In the genomic region with DNA sequence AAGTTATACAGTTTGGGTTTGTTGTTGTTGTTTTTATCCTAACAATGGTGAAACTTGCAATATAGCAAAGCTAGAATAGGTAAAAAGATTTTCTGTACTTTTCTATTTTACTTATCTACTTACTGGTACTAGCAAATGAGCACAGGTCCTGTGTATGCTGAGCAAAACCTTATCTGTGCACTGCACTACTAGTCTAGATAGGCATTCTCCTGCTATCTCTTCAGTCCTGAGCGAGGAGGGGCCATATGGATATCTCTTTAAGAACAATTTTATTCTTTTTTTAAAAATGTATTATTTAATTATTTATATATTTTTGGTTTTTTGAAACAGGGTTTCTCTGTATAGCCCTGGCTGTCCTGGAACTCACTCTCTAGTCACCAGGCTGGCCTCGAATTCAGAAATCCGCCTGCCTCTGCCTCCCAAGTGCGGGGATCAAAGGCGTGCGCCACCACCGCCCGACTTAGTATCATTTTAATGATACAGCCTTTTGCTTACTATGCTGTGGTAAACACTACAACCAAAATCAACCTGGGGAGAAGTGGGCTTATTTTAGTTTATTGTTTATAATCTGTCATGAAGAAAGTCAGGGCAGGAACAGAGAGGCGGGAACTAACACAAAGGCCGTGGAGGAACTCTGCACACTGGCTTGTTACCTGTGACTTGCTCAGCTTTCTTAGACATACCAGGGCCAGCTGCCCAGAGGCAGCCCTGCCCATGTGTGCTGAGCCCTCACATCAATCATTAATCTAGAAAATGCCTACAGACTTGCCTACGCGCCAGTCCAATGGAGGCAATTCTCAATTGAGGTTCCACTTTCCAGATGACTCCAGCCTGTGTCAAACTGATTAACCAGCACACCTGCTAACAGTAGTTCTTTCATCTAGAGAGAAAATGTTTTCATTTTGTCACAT, we compare ENCODE assay signal across 10 mouse cellular contexts. TPM values are rescaled to one million over a fixed set of nuclear protein-coding genes. Genes with fewer than 3 reads are reported as not detected.
DNase-seq lines count a peak whose midpoint lies in the region; ATAC-seq and TF ChIP-seq lines count a peak whose summit lies in the region.
"Had no signal": no experiment of that assay in that cellular context is flagged by ENCODE, and none has a peak within 500 bp of the region (broad histone marks: within the 10 kb centered on the region; RNA-seq: fewer than 3 reads in every experiment).

No protein-coding gene starts in this region.

- TF ChIP-seq POLR2A in MEL (IDR thresholded peaks at IDR 0.05; ENCODE audit: control insufficient read depth in 1 of 2, insufficient read depth in 1 of 2, low read depth in 1 of 2, low read length in 2 of 2, poor library complexity in 1 of 2) = no peak

- TF ChIP-seq CTCF in MEL (IDR thresholded peaks at IDR 0.05 in 2 of 3, conservative IDR thresholded peaks at IDR 0.05 in 1 of 3; ENCODE audit: control insufficient read depth in 1 of 3, insufficient read depth in 1 of 3, low read depth in 2 of 3, low read length in 3 of 3, poor library complexity in 1 of 3, severe bottlenecking in 1 of 3) = no peak

- H3K4me2 ChIP-seq in liver, embryonic 15.5 days = peak overlapping the region; percentile 61
- H3K4me2 ChIP-seq: limb, embryonic 15.5 days had no signal

- H3K4me1 ChIP-seq in MEL (ENCODE audit: control insufficient read depth in 1 of 2, insufficient read depth in 2 of 2, low read length in 2 of 2) = peaks cover 22 to 23% of the 10 kb centered on the region in 2 experiments
- H3K4me1 ChIP-seq in liver, embryonic 15.5 days (replicated peaks) = peaks cover 76% of the 10 kb centered on the region

- peak; percentile 77 for ATAC-seq in erythroid progenitor cell, adult 5-6 weeks (replicated peaks; ENCODE audit: low FRiP score, poor library complexity, severe bottlenecking)
- ATAC-seq in liver, embryonic 15.5 days (ENCODE audit: insufficient read depth) = peak; percentile 88

- peak; percentile 95 to 97 for TF ChIP-seq EP300 in MEL (IDR thresholded peaks at IDR 0.05; ENCODE audit: low read depth in 1 of 2, low read length in 2 of 2)

- peaks cover 9 to 37% of the 10 kb centered on the region in 2 experiments for H3K36me3 ChIP-seq in MEL (ENCODE audit: control insufficient read depth in 1 of 2, insufficient read depth in 2 of 2, low read length in 2 of 2)
- peaks cover 52% of the 10 kb centered on the region for H3K36me3 ChIP-seq in liver, embryonic 15.5 days (replicated peaks)

- peak overlapping the region; percentile 45; the same call in 1 of the 2 replicates for H3K27ac ChIP-seq in MEL (ENCODE audit: control insufficient read depth, low read depth, low read length)
- peak overlapping the region; percentile 94 for H3K27ac ChIP-seq in liver, embryonic 15.5 days (replicated peaks)
- H3K27ac ChIP-seq: limb, embryonic 15.5 days had no signal

- H3K79me2 ChIP-seq in MEL (ENCODE audit: control insufficient read depth, insufficient read depth, low read length, poor library complexity) = peaks cover 5% of the 10 kb centered on the region

- DNase-seq in MEL (ENCODE audit: low read depth, low spot score) = peak; percentile 68
- peak; percentile 9 for DNase-seq in kidney, postnatal 10 days
- no peak for DNase-seq in left cerebral cortex, adult 9 months (ENCODE audit: low spot score in 2 of 2)
- no peak for DNase-seq in urinary bladder, adult 18-20 months (ENCODE audit: low spot score in 2 of 2)
- no peak for DNase-seq in thymus, postnatal 4 days
- no peak for DNase-seq in cerebellum, adult 8-10 months
- DNase-seq: heart, postnatal 14 days had no signal

- H3K9ac ChIP-seq in MEL (ENCODE audit: control insufficient read depth, low read depth, low read length, poor library complexity, severe bottlenecking) = no peak overlapping the region
- H3K9ac ChIP-seq in liver, embryonic 15.5 days = peak overlapping the region; percentile 33
- H3K9ac ChIP-seq: limb, embryonic 15.5 days had no signal

- H3K4me3 ChIP-seq in MEL (ENCODE audit: control insufficient read depth in 1 of 2, insufficient read depth in 1 of 2, low read depth in 2 of 2, low read length in 2 of 2) = no peak overlapping the region
- peak overlapping the region; percentile 20 for H3K4me3 ChIP-seq in liver, embryonic 15.5 days (replicated peaks)
- H3K4me3 ChIP-seq: limb, embryonic 15.5 days had no signal

- no peak for TF ChIP-seq RAD21 in MEL (IDR thresholded peaks at IDR 0.05; ENCODE audit: low read depth, low read length)

- H3K9me3 ChIP-seq in MEL (replicated peaks; ENCODE audit: insufficient read depth, low read length) = no peaks in the 10 kb centered on the region
- no peaks in the 10 kb centered on the region for H3K9me3 ChIP-seq in liver, embryonic 15.5 days (replicated peaks)
- H3K9me3 ChIP-seq: limb, embryonic 15.5 days had no signal

- 35% methylated on average over 12 of the region's 12 CpGs for WGBS in liver, embryonic 15.5 days (ENCODE audit: insufficient replicate concordance)

- H3K27me3 ChIP-seq in MEL (ENCODE audit: control insufficient read depth in 1 of 2, insufficient read depth in 2 of 2, low read length in 2 of 2) = no peaks in the 10 kb centered on the region
- no peaks in the 10 kb centered on the region for H3K27me3 ChIP-seq in liver, embryonic 15.5 days
- H3K27me3 ChIP-seq: limb, embryonic 15.5 days had no signal

TF ChIP-seq in MEL, 35 proteins besides CTCF, POLR2A, EP300 and RAD21 (continues in another document):
- no peak for TF ChIP-seq ZMIZ1 (IDR thresholded peaks at IDR 0.05; ENCODE audit: low read depth, low read length)
- TF ChIP-seq E2F4 (IDR thresholded peaks at IDR 0.05; ENCODE audit: borderline replicate concordance, low read depth, low read length) = no peak
- peak; percentile 34; the same call in 1 of the 2 replicates for TF ChIP-seq CHD2 (IDR thresholded peaks at IDR 0.05; ENCODE audit: low read length)
- peak; percentile 98 for TF ChIP-seq GATA1 (IDR thresholded peaks at IDR 0.05; ENCODE audit: low read depth, low read length)
- peak; percentile 94 for TF ChIP-seq RCOR1 (IDR thresholded peaks at IDR 0.05; ENCODE audit: low read depth, low read length)
- peak; percentile 99 for TF ChIP-seq TCF12 (IDR thresholded peaks at IDR 0.05; ENCODE audit: low read depth, low read length)
- TF ChIP-seq KAT2A (conservative IDR thresholded peaks at IDR 0.05; ENCODE audit: low read depth, low read length) = 0 out of 2 replicates have a peak, but pooled peaks have one; percentile 14
- 0 out of 2 replicates have a peak, but pooled peaks have one; percentile 39 for TF ChIP-seq MYC (IDR thresholded peaks at IDR 0.05; ENCODE audit: low read depth, low read length)
- no peak for TF ChIP-seq MYB (IDR thresholded peaks at IDR 0.05; ENCODE audit: low read depth, low read length)
- peak; percentile 82 for TF ChIP-seq MAZ (IDR thresholded peaks at IDR 0.05; ENCODE audit: low read depth, low read length)
- no peak for TF ChIP-seq UBTF (IDR thresholded peaks at IDR 0.05; ENCODE audit: borderline replicate concordance, insufficient read depth, low read depth, low read length)
- TF ChIP-seq HCFC1 (IDR thresholded peaks at IDR 0.05; ENCODE audit: low read depth, low read length) = 0 out of 2 replicates have a peak, but pooled peaks have one; percentile 25
- TF ChIP-seq POLR2AphosphoS5 (IDR thresholded peaks at IDR 0.05; ENCODE audit: borderline replicate concordance, low read depth, low read length) = no peak
- TF ChIP-seq TBP (IDR thresholded peaks at IDR 0.05; ENCODE audit: low read depth, low read length) = no peak
- TF ChIP-seq ELF1 (IDR thresholded peaks at IDR 0.05; ENCODE audit: low read depth, low read length) = 0 out of 2 replicates have a peak, but pooled peaks have one; percentile 19
- TF ChIP-seq ZC3H11A (IDR thresholded peaks at IDR 0.05; ENCODE audit: low read depth, low read length) = no peak
- peak; percentile 71 for TF ChIP-seq TAL1 (IDR thresholded peaks at IDR 0.05; ENCODE audit: low read length)
- TF ChIP-seq ETS1 (IDR thresholded peaks at IDR 0.05; ENCODE audit: low read depth, low read length) = peak; percentile 84
- 0 out of 2 replicates have a peak, but pooled peaks have one; percentile 57 for TF ChIP-seq MXI1 (IDR thresholded peaks at IDR 0.05; ENCODE audit: low read depth, low read length)
- peak; percentile 85 for TF ChIP-seq ZNF384 (IDR thresholded peaks at IDR 0.05; ENCODE audit: low read depth, low read length)
- no peak for TF ChIP-seq NRF1 (IDR thresholded peaks at IDR 0.05; ENCODE audit: insufficient read depth, low read depth, low read length, poor library complexity, severe bottlenecking)
- TF ChIP-seq MAFK (IDR thresholded peaks at IDR 0.05; ENCODE audit: borderline replicate concordance, low read depth, low read length) = peak; percentile 65; the same call in 1 of the 2 replicates
- TF ChIP-seq CHD1 (IDR thresholded peaks at IDR 0.05; ENCODE audit: low read depth, low read length) = no peak
- peak; percentile 49; the same call in 1 of the 2 replicates for TF ChIP-seq BHLHE40 (IDR thresholded peaks at IDR 0.05; ENCODE audit: borderline replicate concordance, low read depth, low read length)

RNA-seq across cellular contexts. Expression of a gene that starts 14.1 kb away (rescaled TPM):
- total RNA-seq in MEL (2012; rRNA removed) = 11.7 and 13.7 TPM in 2 replicates
- 10 to 100 TPM in 1 of 2 experiments, not detected in 1; 18.5 TPM for polyA plus RNA-seq in MEL (2012; ENCODE audit: insufficient read depth in 1 of 2, insufficient read length in 2 of 2, low read depth in 1 of 2, low replicate concordance in 2 of 2, missing spikeins in 1 of 2)
- total RNA-seq in erythroid progenitor cell, adult 5-6 weeks (2015; ENCODE audit: low replicate concordance) = 5.4 and 10.9 TPM in 2 replicates
- 1.5 and 8.5 TPM in 2 replicates for total RNA-seq in erythroid progenitor cell, adult 5-6 weeks (2017; ENCODE audit: low replicate concordance)
- 13.2 and 13.5 TPM in 2 replicates for polyA plus RNA-seq in liver, embryonic 15.5 days (2015; fragmentation: Nextera tagmentation; extraction: Ambion mirVana)

RNA-seq across cellular contexts. Expression of a gene that starts 14.1 kb away (rescaled TPM):
- 8.2 and 8.7 TPM in 2 replicates for total RNA-seq in MEL (2012; rRNA removed)
- polyA plus RNA-seq in MEL (2012; ENCODE audit: insufficient read depth in 1 of 2, insufficient read length in 2 of 2, low read depth in 1 of 2, low replicate concordance in 2 of 2, missing spikeins in 1 of 2) = 1 to 10 TPM in 1 of 2 experiments, not detected in 1; 6.4 TPM
- 56.6 and 69.2 TPM in 2 replicates for total RNA-seq in erythroid progenitor cell, adult 5-6 weeks (2015; ENCODE audit: low replicate concordance)
- 40.2 and 46.3 TPM in 2 replicates for total RNA-seq in erythroid progenitor cell, adult 5-6 weeks (2017; ENCODE audit: low replicate concordance)
- polyA plus RNA-seq in liver, embryonic 15.5 days (2015; fragmentation: Nextera tagmentation; extraction: Ambion mirVana) = 12.1 TPM in 2 replicates

RNA-seq across cellular contexts. Expression of a gene that starts 53.6 kb away (rescaled TPM):
- total RNA-seq in MEL (2012; rRNA removed) = 16.0 and 20.0 TPM in 2 replicates
- 100 to 1,000 TPM in 1 of 2 experiments, 10 to 100 TPM in 1; 14.7 to 196 TPM for polyA plus RNA-seq in MEL (2012; ENCODE audit: insufficient read depth in 1 of 2, insufficient read length in 2 of 2, low read depth in 1 of 2, low replicate concordance in 2 of 2, missing spikeins in 1 of 2)
- total RNA-seq in erythroid progenitor cell, adult 5-6 weeks (2015; ENCODE audit: low replicate concordance) = 24.5 and 28.5 TPM in 2 replicates
- total RNA-seq in erythroid progenitor cell, adult 5-6 weeks (2017; ENCODE audit: low replicate concordance) = 19.3 and 23.9 TPM in 2 replicates
- polyA plus RNA-seq in liver, embryonic 15.5 days (2015; fragmentation: Nextera tagmentation; extraction: Ambion mirVana) = 17.5 and 20.3 TPM in 2 replicates

Comparison
In these comparisons a context has a peak if more than half of its experiments do, and no peak if none do; other contexts are left out.
1. DNase-seq: peak in MEL (single experiment) and kidney, postnatal 10 days (single experiment); none in left cerebral cortex, adult 9 months (0 of 2), urinary bladder, adult 18-20 months (0 of 2), thymus, postnatal 4 days (single experiment) and cerebellum, adult 8-10 months (single experiment).